Mouse (Mus musculus) C2C12 (cell line): ENCODE data around the gene Ms4a18.

Experiments
- CEBPB ChIP-seq: IDR thresholded peaks from one replicate; pipeline ENCODE4 v1.6.1; 2011; ENCODE audit warnings: low read depth, mild to moderate bottlenecking, control low read depth, moderate library complexity
- CTCF ChIP-seq: IDR thresholded peaks from one replicate; pipeline ENCODE4 v1.5.1; 2011; ENCODE audit not compliant: control insufficient read depth, insufficient read depth, insufficient read length
- MAX ChIP-seq: IDR thresholded peaks from one replicate; pipeline ENCODE4 v1.6.1; 2011; ENCODE audit warnings: mild to moderate bottlenecking, control low read depth
- MYOD1 ChIP-seq: IDR thresholded peaks from one replicate; pipeline ENCODE4 v1.6.1; 2011; ENCODE audit warnings: low read depth; ENCODE audit not compliant: control insufficient read depth, insufficient read length
- USF1 ChIP-seq: IDR thresholded peaks from one replicate; pipeline ENCODE4 v1.6.1; 2011; ENCODE audit warnings: low read depth, mild to moderate bottlenecking, control low read depth, moderate library complexity

- no peak for TF ChIP-seq MAX
- TF ChIP-seq USF1, result no peak
- TF ChIP-seq CTCF, result no peak
- TF ChIP-seq CEBPB, result no peak
- peak; percentile 76 for TF ChIP-seq MYOD1
Observed at GRCm38 (mm10) chr19:10959085-10959977, 58.5 kb downstream of the Ms4a18 start.
